Mouse (Mus musculus) limb, embryonic 15.5 days (tissue): Measurements from ENCODE around the gene Cpsf4l. TPM values are rescaled to one million over a fixed set of nuclear protein-coding genes. Genes with fewer than 3 reads are reported as not detected.

Source experiments
- ATAC-seq: fragments of 200-750 bp; cut with Nextera tagmentation; 2 replicates; pipeline ENCODE4 v1.8.0; 2017; ENCODE audit warnings: low read depth, moderate TSS enrichment; ENCODE audit not compliant: insufficient number of reproducible peaks, low FRiP score, low TSS enrichment
- H3K27ac ChIP-seq: fragments of 300-500 bp; sonication (generic); 2 replicates; pipeline ENCODE4 v1.5.1; 2015; ENCODE audit warnings: moderate library complexity, mild to moderate bottlenecking, inconsistent platforms
- H3K27me3 ChIP-seq: fragments of 300-500 bp; sonication (generic); 2 replicates; pipeline ENCODE4 v1.6.1; 2015; ENCODE audit warnings: inconsistent platforms
- H3K36me3 ChIP-seq: fragments of 300-500 bp; sonication (generic); 2 replicates; pipeline ENCODE4 v1.6.1; 2015; ENCODE audit warnings: inconsistent platforms
- H3K4me1 ChIP-seq: fragments of 300-500 bp; sonication (generic); 2 replicates; pipeline ENCODE4 v1.6.1; 2015; ENCODE audit warnings: inconsistent platforms
- H3K4me2 ChIP-seq: fragments of 300-500 bp; sonication (generic); 2 replicates; pipeline ENCODE4 v1.6.1; 2015; ENCODE audit warnings: mild to moderate bottlenecking, inconsistent platforms
- H3K4me3 ChIP-seq: fragments of 300-500 bp; sonication (generic); 2 replicates; pipeline ENCODE4 v1.5.1; 2015; ENCODE audit warnings: mild to moderate bottlenecking, inconsistent platforms
- H3K9ac ChIP-seq: fragments of 300-500 bp; sonication (generic); 2 replicates; pipeline ENCODE4 v1.6.1; 2015; ENCODE audit warnings: inconsistent platforms
- H3K9me3 ChIP-seq: fragments of 300-500 bp; sonication (generic); 2 replicates; pipeline ENCODE4 v1.6.1; 2016; ENCODE audit warnings: inconsistent platforms
- WGBS: fragments of 180-500 bp; shearing (Covaris S2); methylation state at CpG from one replicate; pipeline ENCODE4 v1.1.7; 2015; 5-methylcytosine and 5-hydroxymethylcytosine counted together
- polyA plus RNA-seq: library from polyadenylated mRNA; unstranded; fragments of >200 nt; fragmentation: Nextera tagmentation; extraction: Ambion mirVana; gene quantifications from 2 replicates; pipeline ENCODE4 v1.2.1, GENCODE M21; 2015

The Cpsf4l gene
- polyA plus RNA-seq, 1 experiment from 2014 or later: 0.92 TPM

DNA sequence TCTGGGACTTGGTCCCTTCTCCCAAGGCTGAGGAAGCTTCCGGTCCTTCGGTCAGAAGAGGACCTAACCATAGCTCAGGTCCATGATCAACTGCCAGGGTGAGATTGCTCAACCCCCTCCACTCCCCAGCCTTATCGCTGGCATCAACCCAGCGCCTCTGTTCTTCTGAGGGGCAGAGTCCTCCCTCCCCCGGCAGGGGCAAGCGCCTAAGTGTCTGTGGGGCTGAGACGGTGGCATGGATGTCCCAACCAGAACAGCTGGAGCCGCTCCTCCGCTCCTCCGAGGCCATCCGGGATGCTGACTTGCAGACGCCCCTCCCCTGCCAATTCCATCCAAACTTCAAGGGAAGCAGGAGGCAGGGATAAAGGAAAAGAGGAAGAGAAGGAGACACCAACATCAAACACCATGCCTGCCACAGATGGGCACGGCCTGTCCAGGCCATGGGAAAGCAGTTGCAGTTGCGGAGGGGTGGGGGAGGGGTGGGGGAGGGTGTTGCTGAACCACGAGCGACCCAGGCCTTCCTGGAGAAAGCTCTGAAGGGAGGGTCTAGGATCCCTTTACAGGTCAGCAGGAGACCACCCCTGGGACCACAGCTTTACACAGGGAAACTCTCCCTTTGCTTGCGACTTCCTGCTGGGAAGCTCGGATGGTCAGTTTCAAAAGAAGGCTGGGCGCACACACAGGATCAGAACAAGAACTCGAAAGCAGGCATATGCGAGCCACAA lies 39.1 kb upstream of the Cpsf4l start:
- no peak for ATAC-seq
- WGBS: 10% methylated on average over 21 of the region's 21 CpGs
- Histone ChIP-seq H3K9ac (peak overlapping the region; percentile 71), H3K4me2 (peak overlapping the region; percentile 70), H3K27ac (peak overlapping the region; percentile 97), H3K4me3 (peak overlapping the region; percentile 79), H3K36me3 (0 out of 2 replicates have a peak, but pooled peaks cover 18% of the 10 kb centered on the region), H3K4me1 (peaks cover 46% of the 10 kb centered on the region), H3K27me3 (no peaks in the 10 kb centered on the region), H3K9me3 (no peaks in the 10 kb centered on the region)

GRCm38 (mm10) chr11:113747725-113748380 lies 38.0 kb upstream of the Cpsf4l start:
- peaks cover 26% of the 10 kb centered on the region for H3K36me3 ChIP-seq
- 69% methylated on average over 11 of the region's 11 CpGs for WGBS
- H3K9ac ChIP-seq: 0 out of 2 replicates have a peak overlapping the region, but pooled peaks have one; percentile 14
- peaks cover 46% of the 10 kb centered on the region for H3K4me1 ChIP-seq
- no peaks in the 10 kb centered on the region for H3K27me3 ChIP-seq
- peak overlapping the region; percentile 70 for H3K4me2 ChIP-seq
- H3K4me3 ChIP-seq: no peak overlapping the region
- no peaks in the 10 kb centered on the region for H3K9me3 ChIP-seq
- ATAC-seq: no peak
- no peak overlapping the region for H3K27ac ChIP-seq

DNA sequence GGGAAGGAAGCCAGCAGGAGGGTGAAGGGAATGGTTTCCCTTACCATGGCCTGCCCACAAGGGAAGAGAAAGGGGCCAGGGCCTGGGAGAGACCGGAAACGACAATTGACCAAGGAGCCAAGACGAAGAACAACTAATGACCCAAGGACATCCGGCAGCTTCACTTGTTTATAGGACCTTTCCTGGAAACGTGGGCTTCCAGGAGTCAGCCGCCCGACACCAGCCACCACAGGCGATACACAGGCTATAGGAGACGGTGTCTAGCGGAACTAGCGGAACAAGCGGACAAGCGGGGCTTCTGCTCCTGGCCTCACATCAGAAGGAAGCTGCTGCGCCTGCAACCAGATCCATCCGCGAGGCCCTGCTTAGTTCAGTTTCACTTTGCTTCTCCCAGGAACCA lies 37.2 kb upstream of the Cpsf4l start:
- Histone ChIP-seq H3K27me3 (no peaks in the 10 kb centered on the region), H3K27ac (peak overlapping the region; percentile 54; the same call in 1 of the 2 replicates), H3K9me3 (no peaks in the 10 kb centered on the region), H3K4me3 (no peak overlapping the region), H3K4me2 (peak overlapping the region; percentile 70), H3K4me1 (peaks cover 40% of the 10 kb centered on the region), H3K36me3 (peaks cover 32% of the 10 kb centered on the region), H3K9ac (no peak overlapping the region)
- ATAC-seq: no peak
- 37% methylated on average over 16 of the region's 16 CpGs for WGBS

- H3K27me3 ChIP-seq: no peaks in the 10 kb centered on the region
- H3K4me2 ChIP-seq: no peak overlapping the region
- peaks cover 40% of the 10 kb centered on the region for H3K4me1 ChIP-seq
- H3K9me3 ChIP-seq: no peaks in the 10 kb centered on the region
- H3K27ac ChIP-seq: no peak overlapping the region
- no peak overlapping the region for H3K9ac ChIP-seq
- ATAC-seq: no peak
- peaks cover 36% of the 10 kb centered on the region for H3K36me3 ChIP-seq
- no peak overlapping the region for H3K4me3 ChIP-seq
- 68% methylated on average over 4 of the region's 4 CpGs for WGBS
Observed at GRCm38 (mm10) chr11:113745961-113746360, 36.1 kb upstream of the Cpsf4l start.

GRCm38 (mm10) chr11:113742998-113743397 lies 33.2 kb upstream of the Cpsf4l start:
- Histone ChIP-seq H3K27ac (no peak overlapping the region), H3K27me3 (no peaks in the 10 kb centered on the region), H3K36me3 (peaks cover 39% of the 10 kb centered on the region), H3K4me2 (no peak overlapping the region), H3K4me3 (no peak overlapping the region), H3K4me1 (peaks cover 47% of the 10 kb centered on the region), H3K9ac (no peak overlapping the region), H3K9me3 (no peaks in the 10 kb centered on the region)
- WGBS: 97% methylated on average over 1 of the region's 1 CpGs
- no peak for ATAC-seq

- no peak for ATAC-seq
- Histone ChIP-seq H3K36me3 (peaks cover 26% of the 10 kb centered on the region), H3K9me3 (no peaks in the 10 kb centered on the region), H3K4me2 (no peak overlapping the region), H3K27ac (no peak overlapping the region), H3K4me3 (no peak overlapping the region), H3K27me3 (no peaks in the 10 kb centered on the region), H3K4me1 (peaks cover 52% of the 10 kb centered on the region), H3K9ac (no peak overlapping the region)
- WGBS: 62% methylated on average over 7 of the region's 7 CpGs
Observed at GRCm38 (mm10) chr11:113740100-113740499, 30.3 kb upstream of the Cpsf4l start.

GRCm38 (mm10) chr11:113739213-113739612 lies 29.4 kb upstream of the Cpsf4l start:
- Histone ChIP-seq H3K9me3 (no peaks in the 10 kb centered on the region), H3K27ac (peak overlapping the region; percentile 33; the same call in 1 of the 2 replicates), H3K4me1 (peaks cover 59% of the 10 kb centered on the region), H3K4me2 (no peak overlapping the region), H3K27me3 (no peaks in the 10 kb centered on the region), H3K4me3 (no peak overlapping the region), H3K36me3 (peaks cover 26% of the 10 kb centered on the region), H3K9ac (no peak overlapping the region)
- no peak for ATAC-seq
- 70% methylated on average over 8 of the region's 8 CpGs for WGBS

DNA sequence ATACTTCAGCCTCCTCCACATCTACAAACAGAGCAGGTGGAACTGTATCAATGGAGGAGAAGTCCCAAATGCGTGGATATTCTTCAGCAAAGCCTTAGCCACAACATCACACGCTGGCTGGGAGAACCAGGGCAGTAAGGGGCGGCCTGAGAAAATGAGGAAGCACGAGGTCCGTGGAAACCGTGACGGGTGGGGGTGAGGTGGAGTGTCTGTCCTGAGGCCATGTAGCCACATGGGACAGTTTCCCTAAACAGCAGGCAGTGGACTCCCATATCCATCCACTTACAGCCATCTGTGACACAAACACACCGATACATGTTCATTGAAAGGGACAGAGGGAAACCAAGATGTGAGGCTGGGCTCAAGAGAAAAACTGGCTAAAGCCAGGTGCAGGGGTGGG lies 28.1 kb upstream of the Cpsf4l start:
- H3K4me1 ChIP-seq: peaks cover 72% of the 10 kb centered on the region
- 83% methylated on average over 8 of the region's 8 CpGs for WGBS
- no peak overlapping the region for H3K4me2 ChIP-seq
- H3K27ac ChIP-seq: no peak overlapping the region
- H3K9me3 ChIP-seq: no peaks in the 10 kb centered on the region
- no peaks in the 10 kb centered on the region for H3K27me3 ChIP-seq
- no peak for ATAC-seq
- no peak overlapping the region for H3K9ac ChIP-seq
- no peak overlapping the region for H3K4me3 ChIP-seq
- peaks cover 19% of the 10 kb centered on the region for H3K36me3 ChIP-seq

DNA sequence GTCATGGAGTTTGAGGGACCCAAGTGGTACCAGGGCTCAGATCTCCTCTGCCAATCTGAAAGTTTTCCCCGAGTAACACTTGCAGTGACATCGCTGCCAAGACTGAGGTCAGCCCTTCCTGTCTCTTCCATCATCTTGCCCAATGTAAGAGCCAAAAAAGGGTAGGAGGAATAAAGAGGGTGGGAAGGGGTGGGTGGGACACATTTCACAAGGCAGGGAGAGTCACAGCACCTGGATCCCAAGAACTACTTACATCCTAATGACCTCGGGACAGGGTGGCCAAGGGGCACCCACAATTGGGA lies 27.7 kb upstream of the Cpsf4l start:
- H3K4me1 ChIP-seq: peaks cover 76% of the 10 kb centered on the region

DNA sequence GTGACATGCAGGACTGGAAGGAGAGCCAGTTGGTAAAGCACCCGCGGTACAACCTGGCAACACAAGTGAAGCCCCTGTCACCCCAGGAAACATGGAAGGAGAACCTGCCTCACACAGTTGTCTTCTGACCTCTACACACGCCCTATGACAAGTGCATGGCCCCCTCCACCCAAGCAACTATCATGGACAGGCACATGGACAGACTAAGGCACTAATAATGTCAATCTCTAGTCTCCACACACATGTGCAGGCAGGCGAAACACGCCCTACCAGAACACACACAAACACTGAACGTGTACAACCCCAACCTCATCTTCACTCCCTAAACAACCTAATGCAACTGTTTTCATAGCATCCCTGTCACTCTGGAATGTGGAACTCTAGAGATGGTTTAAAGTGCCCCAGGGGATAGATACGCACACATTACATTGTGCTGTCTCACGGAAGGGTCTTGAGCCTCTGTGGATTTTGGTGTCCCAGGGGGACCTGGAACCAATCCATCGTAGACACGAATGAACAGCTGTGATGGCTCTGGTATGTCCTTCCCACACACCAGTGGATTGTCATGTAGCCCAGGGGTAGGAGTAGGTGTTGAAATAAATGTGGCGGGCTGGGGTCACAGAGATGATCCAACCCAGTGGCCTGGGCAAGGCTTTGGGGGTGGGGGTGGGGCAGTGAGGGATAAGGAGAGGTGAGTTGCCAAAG lies 27.2 kb upstream of the Cpsf4l start:
- H3K4me3 ChIP-seq: no peak overlapping the region
- H3K9me3 ChIP-seq: no peaks in the 10 kb centered on the region
- no peak for ATAC-seq
- peaks cover 80% of the 10 kb centered on the region for H3K4me1 ChIP-seq
- WGBS: 70% methylated on average over 11 of the region's 11 CpGs
- no peak overlapping the region for H3K27ac ChIP-seq
- no peaks in the 10 kb centered on the region for H3K27me3 ChIP-seq
- no peak overlapping the region for H3K9ac ChIP-seq
- H3K36me3 ChIP-seq: peaks cover 11% of the 10 kb centered on the region
- no peak overlapping the region for H3K4me2 ChIP-seq

More for the DNA sequence above, 27.7 kb upstream of the Cpsf4l start:
- Histone ChIP-seq H3K4me3 (no peak overlapping the region), H3K9me3 (no peaks in the 10 kb centered on the region), H3K27ac (no peak overlapping the region), H3K4me2 (no peak overlapping the region), H3K9ac (no peak overlapping the region), H3K36me3 (peaks cover 16% of the 10 kb centered on the region), H3K27me3 (no peaks in the 10 kb centered on the region)
- WGBS: 81% methylated on average over 3 of the region's 3 CpGs
- no peak for ATAC-seq

GRCm38 (mm10) chr11:113735151-113735550 lies 25.3 kb upstream of the Cpsf4l start:
- H3K27me3 ChIP-seq: no peaks in the 10 kb centered on the region
- H3K4me1 ChIP-seq: peaks cover 78% of the 10 kb centered on the region
- H3K9me3 ChIP-seq: no peaks in the 10 kb centered on the region
- ATAC-seq: no peak
- H3K27ac ChIP-seq: no peak overlapping the region
- WGBS: 54% methylated on average over 6 of the region's 6 CpGs
- H3K36me3 ChIP-seq: peaks cover 8% of the 10 kb centered on the region
- no peak overlapping the region for H3K4me2 ChIP-seq
- no peak overlapping the region for H3K4me3 ChIP-seq
- no peak overlapping the region for H3K9ac ChIP-seq
